Mouse (Mus musculus) forebrain, embryonic 14.5 days (tissue): ENCODE measurements around the gene Apc2. TPM values are rescaled to one million over a fixed set of nuclear protein-coding genes. Genes with fewer than 3 reads are reported as not detected.
A peak's percentile ranks its signal among the peaks of the same experiment; 100 is the strongest.

Experiments used
- ATAC-seq: fragments of 200-750 bp; cut with Nextera tagmentation; 2 replicates; pipeline ENCODE4 v1.8.0; 2017; ENCODE audit warnings: mild to moderate bottlenecking, moderate library complexity
- DNase-seq: peaks from one replicate; pipeline ENCODE4 v3.0.0-alpha.2; 2015; ENCODE audit warnings: low spot score
- H3K27ac ChIP-seq: fragments of 300-500 bp; sonication (generic); 2 replicates; pipeline ENCODE4 v1.5.1; 2014; ENCODE audit warnings: low read depth, mild to moderate bottlenecking, control low read depth, low read length, moderate library complexity
- H3K27me3 ChIP-seq: fragments of 300-500 bp; sonication (generic); replicated peaks from 2 replicates; pipeline ENCODE4 v1.6.1; 2014; ENCODE audit warnings: low read length, control low read depth, mixed read lengths; ENCODE audit not compliant: control insufficient read depth, insufficient read depth
- H3K36me3 ChIP-seq: fragments of 300-500 bp; sonication (generic); 2 replicates; pipeline ENCODE4 v1.6.1; 2014; ENCODE audit warnings: low read length, control low read depth; ENCODE audit not compliant: control insufficient read depth, insufficient read depth
- H3K4me1 ChIP-seq: fragments of 300-500 bp; sonication (generic); 2 replicates; pipeline ENCODE4 v1.6.1; 2014; ENCODE audit warnings: antibody characterized with exemption, low read length, control low read depth; ENCODE audit not compliant: control insufficient read depth, insufficient read depth
- H3K4me2 ChIP-seq: fragments of 300-500 bp; sonication (generic); 2 replicates; pipeline ENCODE4 v1.6.1; 2014; ENCODE audit warnings: mild to moderate bottlenecking, control low read depth, low read length
- H3K4me3 ChIP-seq: fragments of 300-500 bp; sonication (generic); 2 replicates; pipeline ENCODE4 v1.5.1; 2014; ENCODE audit warnings: low read depth, low read length, control low read depth
- H3K9ac ChIP-seq: fragments of 300-500 bp; sonication (generic); 2 replicates; pipeline ENCODE4 v1.6.1; 2014; ENCODE audit warnings: mild to moderate bottlenecking, low read length, control low read depth, moderate library complexity
- H3K9me3 ChIP-seq: fragments of 300-500 bp; sonication (generic); replicated peaks from 2 replicates; pipeline ENCODE4 v1.6.1; 2016; ENCODE audit warnings: low read length, control low read depth, mixed read lengths; ENCODE audit not compliant: control insufficient read depth
- WGBS: fragments of 180-500 bp; shearing (Covaris S2); extraction: QIAGEN DNeasy Blood & Tissue Kit; methylation state at CpG from one replicate; pipeline ENCODE4 v1.1.7; 2014; 5-methylcytosine and 5-hydroxymethylcytosine counted together
- microRNA-seq: library from miRNA; unstranded; fragments of <30 nt; microRNA quantifications from one replicate; pipeline ENCODE4, GENCODE M21; 2016
- polyA plus RNA-seq: library from polyadenylated mRNA; unstranded; fragments of >200 nt; fragmentation: Nextera tagmentation; extraction: Ambion mirVana; gene quantifications from 2 replicates; pipeline ENCODE4 v1.2.1, GENCODE M21; 2014

Gene Apc2
- polyA plus RNA-seq, 1 experiment from 2014 or later = 154 TPM

DNA sequence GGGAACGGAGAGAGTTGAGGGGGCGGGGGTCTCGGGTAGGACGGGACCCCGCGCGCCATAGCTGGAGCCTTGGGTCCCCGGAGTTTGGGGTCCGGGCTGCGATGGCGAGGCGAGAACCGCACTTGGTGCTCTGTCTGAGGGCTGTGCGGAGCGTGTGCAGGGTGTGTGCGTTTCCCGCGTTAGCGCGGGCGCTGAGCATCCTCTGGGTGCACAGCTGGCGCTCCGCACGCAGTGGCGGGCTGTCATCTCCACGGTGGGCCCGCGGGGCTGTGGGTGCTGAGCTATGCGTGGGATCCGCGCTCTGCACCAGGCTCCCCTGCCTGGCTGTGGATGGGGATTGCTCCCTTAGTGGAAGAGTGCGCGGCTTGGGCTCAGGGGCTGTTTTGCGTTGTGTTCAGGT, 61.0 kb downstream of the Apc2 start:
- 1% methylated on average over 34 of the region's 34 CpGs for WGBS
- Histone ChIP-seq H3K9ac (peak overlapping the region; percentile 2; the same call in 1 of the 2 replicates), H3K4me3 (peak overlapping the region; percentile 29), H3K4me1 (no peaks in the 10 kb centered on the region), H3K27ac (no peak overlapping the region), H3K9me3 (no peaks in the 10 kb centered on the region), H3K36me3 (no peaks in the 10 kb centered on the region), H3K27me3 (peaks cover 67% of the 10 kb centered on the region), H3K4me2 (peak overlapping the region; percentile 51)
- DNase-seq = no peak
- 0 out of 2 replicates have a peak, but pooled peaks have one; percentile 11 for ATAC-seq

DNA sequence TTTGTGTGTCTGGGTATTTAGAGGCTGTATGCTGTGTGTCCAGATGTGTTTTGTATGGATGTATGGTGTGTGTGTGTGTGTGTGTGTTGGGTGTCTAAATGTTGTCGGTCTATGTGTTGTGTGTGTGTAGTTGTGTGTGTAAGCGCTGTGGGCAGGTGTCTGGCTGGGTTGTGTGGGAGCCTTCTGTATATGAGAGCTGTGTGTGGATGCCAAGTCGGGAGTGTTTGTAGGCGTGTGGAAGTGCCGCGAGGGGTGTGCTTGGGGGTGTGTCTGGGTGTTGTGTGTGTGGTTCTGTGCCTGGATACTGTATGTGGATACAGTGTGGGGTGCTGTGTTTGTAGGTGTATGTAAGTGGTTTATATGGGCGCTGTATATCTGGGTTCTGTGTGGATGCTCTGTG, 61.6 kb downstream of the Apc2 start:
- Histone ChIP-seq H3K27ac (no peak overlapping the region), H3K4me1 (no peaks in the 10 kb centered on the region), H3K36me3 (no peaks in the 10 kb centered on the region), H3K9ac (no peak overlapping the region), H3K4me2 (no peak overlapping the region), H3K4me3 (0 out of 2 replicates have a peak overlapping the region, but pooled peaks have one; percentile 29), H3K9me3 (no peaks in the 10 kb centered on the region), H3K27me3 (peaks cover 61% of the 10 kb centered on the region)
- no peak for DNase-seq
- WGBS = 41% methylated on average over 7 of the region's 7 CpGs
- no peak for ATAC-seq

DNA sequence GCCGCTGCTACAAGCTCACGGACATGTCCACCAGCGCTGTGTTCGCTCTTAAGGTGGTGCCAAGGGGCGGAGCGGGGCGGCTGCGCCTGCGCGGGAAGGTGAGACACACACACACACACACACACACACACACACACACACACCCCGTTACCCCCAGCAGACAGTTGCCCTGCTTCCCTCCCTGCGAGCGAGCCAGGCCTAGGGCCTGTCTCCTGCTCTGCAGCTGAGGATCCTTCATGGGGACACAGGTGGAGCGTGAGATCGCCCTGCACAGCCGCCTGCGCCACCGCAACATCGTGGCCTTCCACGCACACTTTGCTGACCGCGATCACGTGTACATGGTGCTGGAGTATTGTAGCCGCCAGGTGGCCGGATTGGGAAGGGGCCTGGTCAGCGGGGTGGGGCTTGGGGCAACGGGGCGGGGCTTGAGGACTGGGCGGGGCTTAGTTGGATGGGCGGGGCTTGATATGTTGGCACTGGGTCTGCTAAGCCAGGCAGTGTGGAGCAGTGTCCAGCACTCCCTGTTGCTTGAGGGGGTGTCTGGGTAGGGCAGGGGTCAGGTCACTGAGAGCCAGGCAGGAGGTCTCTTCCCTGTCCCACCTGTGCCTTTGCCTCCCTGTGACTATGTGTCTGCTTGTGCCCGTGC, 62.3 kb downstream of the Apc2 start:
- ATAC-seq (peak; percentile 43), DNase-seq (no peak)
- Histone ChIP-seq H3K9me3 (no peaks in the 10 kb centered on the region), H3K4me3 (peak overlapping the region; percentile 15; the same call in 1 of the 2 replicates), H3K36me3 (no peaks in the 10 kb centered on the region), H3K27ac (no peak overlapping the region), H3K9ac (no peak overlapping the region), H3K27me3 (peaks cover 57% of the 10 kb centered on the region), H3K4me1 (no peaks in the 10 kb centered on the region), H3K4me2 (peak overlapping the region; percentile 37)
- 6% methylated on average over 31 of the region's 31 CpGs for WGBS

DNA sequence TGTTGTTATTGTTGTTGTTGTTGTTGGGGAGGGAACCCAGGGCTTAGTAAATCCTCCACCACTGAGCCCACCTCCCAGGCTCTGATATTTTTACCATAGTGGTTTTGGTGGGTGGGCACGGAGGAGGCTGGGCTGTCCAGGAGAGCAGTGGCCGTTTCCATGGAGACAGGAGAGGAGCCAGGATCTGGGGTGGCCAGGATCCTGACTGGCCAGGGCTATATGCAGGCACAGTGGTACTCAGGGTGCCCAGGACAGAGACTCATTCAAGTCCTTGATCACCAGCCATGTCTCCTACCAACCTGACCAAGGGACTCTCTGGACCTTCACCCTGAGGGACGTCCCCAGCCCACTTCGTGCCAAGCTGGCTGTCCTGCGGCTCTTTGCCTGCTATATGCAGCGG, 68.0 kb downstream of the Apc2 start:
- no peak overlapping the region for H3K27ac ChIP-seq
- no peak overlapping the region for H3K9ac ChIP-seq
- no peaks in the 10 kb centered on the region for H3K9me3 ChIP-seq
- H3K4me2 ChIP-seq = no peak overlapping the region
- DNase-seq (no peak), ATAC-seq (no peak)
- peaks cover 2% of the 10 kb centered on the region; the same call in 1 of the 2 replicates for H3K4me1 ChIP-seq
- no peaks in the 10 kb centered on the region for H3K36me3 ChIP-seq
- H3K4me3 ChIP-seq = no peak overlapping the region
- H3K27me3 ChIP-seq = peaks cover 4% of the 10 kb centered on the region; the same call in 1 of the 2 replicates
- WGBS = 32% methylated on average over 6 of the region's 6 CpGs

GRCm38 (mm10) chr10:80365736-80366135, 70.0 kb downstream of the Apc2 start:
- no peak overlapping the region for H3K4me2 ChIP-seq
- no peaks in the 10 kb centered on the region for H3K9me3 ChIP-seq
- no peak overlapping the region for H3K9ac ChIP-seq
- no peak overlapping the region for H3K27ac ChIP-seq
- no peak for ATAC-seq
- DNase-seq = no peak
- peaks cover 2% of the 10 kb centered on the region; the same call in 1 of the 2 replicates for H3K4me1 ChIP-seq
- no peaks in the 10 kb centered on the region for H3K27me3 ChIP-seq
- 69% methylated on average over 6 of the region's 6 CpGs for WGBS
- H3K4me3 ChIP-seq = no peak overlapping the region
- no peaks in the 10 kb centered on the region for H3K36me3 ChIP-seq

Small RNAs within 50 kb of the gene (microRNA-seq; reads per million reads assigned to microRNA genes)
- 0.53 reads per million for gene Mir6911

Other genes starting within 250 kb of the Apc2 start
- gene Gpx4, start 248.8 kb upstream of the Apc2 start, polyA plus RNA-seq = 555 and 632 TPM in 2 replicates
- gene Sbno2, start 190.4 kb upstream of the Apc2 start, polyA plus RNA-seq = 8.1 and 11.1 TPM in 2 replicates
- 25.5 and 27.7 TPM in 2 replicates for gene Stk11, start 180.2 kb upstream of the Apc2 start, polyA plus RNA-seq
- 412 and 467 TPM in 2 replicates for gene Atp5d, start 157.3 kb upstream of the Apc2 start, polyA plus RNA-seq
- 41.0 and 42.4 TPM in 2 replicates for gene Cbarp, start 155.1 kb upstream of the Apc2 start, polyA plus RNA-seq
- 67.0 and 73.6 TPM in 2 replicates for gene Midn, start 147.7 kb upstream of the Apc2 start, polyA plus RNA-seq
- 239 and 266 TPM in 2 replicates for gene Cirbp, start 130.0 kb upstream of the Apc2 start, polyA plus RNA-seq
- 7.2 and 9.0 TPM in 2 replicates for gene 1600002K03Rik, start 123.0 kb upstream of the Apc2 start, polyA plus RNA-seq
- gene Efna2, start 116.5 kb upstream of the Apc2 start, polyA plus RNA-seq = 14.5 and 20.6 TPM in 2 replicates
- gene Mum1, start 69.5 kb upstream of the Apc2 start, polyA plus RNA-seq = 39.6 and 42.4 TPM in 2 replicates
- gene Ndufs7, start 46.9 kb upstream of the Apc2 start, polyA plus RNA-seq = 269 and 351 TPM in 2 replicates
- gene Gamt, start 35.0 kb upstream of the Apc2 start, polyA plus RNA-seq = 18.7 and 21.0 TPM in 2 replicates
- 44.5 and 46.0 TPM in 2 replicates for gene Dazap1, start 34.5 kb upstream of the Apc2 start, polyA plus RNA-seq
- gene Rps15, start 3.5 kb upstream of the Apc2 start, polyA plus RNA-seq = 694 and 922 TPM in 2 replicates
- 39.2 and 40.8 TPM in 2 replicates for gene 2310011J03Rik, start 24.6 kb downstream of the Apc2 start, polyA plus RNA-seq
- gene Pcsk4, start 33.5 kb downstream of the Apc2 start, polyA plus RNA-seq = 1.6 and 2.4 TPM in 2 replicates
- 2.3 and 2.7 TPM in 2 replicates for gene Reep6, start 34.0 kb downstream of the Apc2 start, polyA plus RNA-seq
- 0.48 and 0.52 TPM in 2 replicates for gene Adamtsl5, start 52.4 kb downstream of the Apc2 start, polyA plus RNA-seq
- 1.2 and 1.9 TPM in 2 replicates for gene Plk5, start 60.5 kb downstream of the Apc2 start, polyA plus RNA-seq
- gene Mex3d, start 91.7 kb downstream of the Apc2 start, polyA plus RNA-seq = 16.9 and 17.8 TPM in 2 replicates
- 216 and 221 TPM in 2 replicates for gene Mbd3, start 103.6 kb downstream of the Apc2 start, polyA plus RNA-seq
- gene Uqcr11, start 110.9 kb downstream of the Apc2 start, polyA plus RNA-seq = 628 and 893 TPM in 2 replicates
- gene Tcf3, start 137.7 kb downstream of the Apc2 start, polyA plus RNA-seq = 64.4 and 73.5 TPM in 2 replicates
- 0.28 and 0.34 TPM in 2 replicates for gene Onecut3, start 198.9 kb downstream of the Apc2 start, polyA plus RNA-seq
- gene Atp8b3, start 243.1 kb downstream of the Apc2 start, polyA plus RNA-seq = 0.30 and 0.33 TPM in 2 replicates